Comparison of ENCODE assay signal across 8 mouse cellular contexts in genomic region chr10:25359208-25359958, GRCm38 (mm10). TPM values are rescaled to one million over a fixed set of nuclear protein-coding genes. Genes with fewer than 3 reads are reported as not detected.
DNase-seq lines count a peak whose midpoint lies in the region; ATAC-seq lines count a peak whose summit lies in the region.

Gene Epb41l2 (plus strand): TSS chr10:25359798.

- no peaks in the 10 kb centered on the region for H3K27me3 ChIP-seq in hindbrain, embryonic 13.5 days

- H3K27ac ChIP-seq in hindbrain, embryonic 13.5 days = peak within 1 kb of the TSS; percentile 64

- under 1% methylated on average over 54 of the region's 55 CpGs for WGBS in hindbrain, embryonic 13.5 days

- H3K36me3 ChIP-seq in hindbrain, embryonic 13.5 days = no peaks in the 10 kb centered on the region

- ATAC-seq in hindbrain, embryonic 13.5 days (ENCODE audit: low FRiP score) = peak; percentile 94

- peak; percentile 90 for DNase-seq in T-cell, adult 2 months (ENCODE audit: low spot score)
- peak; percentile 74 to 87 for DNase-seq in cerebellum, postnatal 25 days
- peak; percentile 77 to 83 for DNase-seq in frontal cortex, postnatal 25 days (ENCODE audit: low spot score in 2 of 2)
- DNase-seq in layer of hippocampus, postnatal 25 days (ENCODE audit: extremely low spot score in 1 of 2, low spot score in 1 of 2) = peak; percentile 86
- DNase-seq in lung, postnatal 14 days = peak; percentile 97
- peak; percentile 97 for DNase-seq in ovary, postnatal 36 days (ENCODE audit: low spot score)
- DNase-seq in thymus, postnatal 14 days = peak; percentile 97

- H3K9ac ChIP-seq in hindbrain, embryonic 13.5 days = peak within 1 kb of the TSS; percentile 85

- peak within 1 kb of the TSS; percentile 76 for H3K4me2 ChIP-seq in hindbrain, embryonic 13.5 days

- H3K4me1 ChIP-seq in hindbrain, embryonic 13.5 days (replicated peaks) = peaks cover 11% of the 10 kb centered on the region

- H3K4me3 ChIP-seq in hindbrain, embryonic 13.5 days = peak within 1 kb of the TSS; percentile 81

- H3K9me3 ChIP-seq in hindbrain, embryonic 13.5 days = no peaks in the 10 kb centered on the region

RNA-seq across cellular contexts. Expression of gene Epb41l2, which starts in this region (rescaled TPM):
- 23.7 and 24.9 TPM in 2 replicates for polyA plus RNA-seq in hindbrain, embryonic 13.5 days (2015; fragmentation: Nextera tagmentation; extraction: Ambion mirVana)
- total RNA-seq in layer of hippocampus, postnatal 25 days (2021) = 100 to 1,000 TPM in 1 of 2 experiments, 10 to 100 TPM in 1; 89.8 to 118 TPM

Comparison
In these comparisons a context has a peak if more than half of its experiments do, and no peak if none do; other contexts are left out.
1. Peak in every context shown above with its lines: DNase-seq, ATAC-seq, H3K4me3 ChIP-seq and H3K27ac ChIP-seq.